ENCODE assay signal across 15 mouse cellular contexts in the genomic region with DNA sequence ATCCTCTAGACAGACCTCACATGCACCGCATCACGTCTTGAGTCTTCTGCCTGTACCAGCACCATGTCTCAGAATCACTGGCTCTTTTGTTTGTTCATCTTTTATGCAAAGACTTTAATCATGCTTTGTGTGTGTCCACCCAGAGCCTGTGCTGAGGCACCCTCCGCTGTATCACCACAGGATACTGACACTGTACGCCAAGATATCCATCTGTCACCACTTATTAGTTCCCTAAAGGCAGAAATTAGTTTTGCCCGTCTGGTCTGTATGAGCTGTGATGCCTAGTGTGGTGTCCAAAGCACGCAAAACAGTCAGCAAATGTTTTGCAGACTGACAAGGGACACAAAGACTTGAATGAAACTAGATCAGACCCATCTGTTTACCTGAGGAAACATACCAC.
DNase-seq lines count a peak whose midpoint lies in the region; ATAC-seq and TF ChIP-seq lines count a peak whose summit lies in the region.
"Had no signal": no experiment of that assay in that cellular context is flagged by ENCODE, and none has a peak within 500 bp of the region (broad histone marks: within the 10 kb centered on the region; RNA-seq: fewer than 3 reads in every experiment).

No protein-coding gene starts in this region.

- peaks cover 8% of the 10 kb centered on the region; the same call in 1 of the 2 replicates for H3K4me1 ChIP-seq in neural tube, embryonic 12.5 days
- peaks cover 4% of the 10 kb centered on the region; the same call in 1 of the 2 replicates for H3K4me1 ChIP-seq in forebrain, postnatal 0 days (ENCODE audit: insufficient read depth)

- H3K4me2 ChIP-seq in neural tube, embryonic 12.5 days (replicated peaks) = no peak overlapping the region
- H3K4me2 ChIP-seq in forebrain, postnatal 0 days (ENCODE audit: low read depth) = no peak overlapping the region
- H3K4me2 ChIP-seq: intestine, embryonic 15.5 days; liver, embryonic 13.5 days had no signal

- DNase-seq in cerebellum, postnatal 4 days (ENCODE audit: low spot score in 2 of 2) = no peak
- no peak for DNase-seq in neural tube, embryonic 10.5 days (ENCODE audit: extremely low spot score, low spot score)
- peak; percentile 24 for DNase-seq in forebrain, postnatal 0 days
- no peak for DNase-seq in T-cell, adult 2 months (ENCODE audit: low spot score)
- no peak for DNase-seq in gastrocnemius, adult 8-10 months (ENCODE audit: low spot score in 2 of 2)
- no peak for DNase-seq in layer of hippocampus, postnatal 25 days (ENCODE audit: extremely low spot score in 1 of 2, low spot score in 1 of 2)
- DNase-seq: layer of hippocampus, adult 9-11 months; liver, embryonic 13.5 days; lung, postnatal 10 days; right cerebral cortex, postnatal 25 days; thymus, postnatal 14 days had no signal

- H3K27me3 ChIP-seq in neural tube, embryonic 12.5 days (replicated peaks) = no peaks in the 10 kb centered on the region
- H3K27me3 ChIP-seq in forebrain, postnatal 0 days (ENCODE audit: insufficient read depth, low read length) = no peaks in the 10 kb centered on the region
- H3K27me3 ChIP-seq: CH12.LX; intestine, embryonic 15.5 days; liver, embryonic 13.5 days had no signal

- no peak overlapping the region for H3K4me3 ChIP-seq in neural tube, embryonic 12.5 days
- no peak overlapping the region for H3K4me3 ChIP-seq in forebrain, postnatal 0 days (ENCODE audit: low read depth, low read length)
- H3K4me3 ChIP-seq: intestine, embryonic 15.5 days; liver, embryonic 13.5 days had no signal

- H3K9ac ChIP-seq in neural tube, embryonic 12.5 days = no peak overlapping the region
- no peak overlapping the region for H3K9ac ChIP-seq in forebrain, postnatal 0 days
- H3K9ac ChIP-seq: intestine, embryonic 15.5 days; liver, embryonic 13.5 days had no signal

- no peaks in the 10 kb centered on the region for H3K36me3 ChIP-seq in neural tube, embryonic 12.5 days
- H3K36me3 ChIP-seq in forebrain, postnatal 0 days (ENCODE audit: insufficient read depth) = no peaks in the 10 kb centered on the region
- H3K36me3 ChIP-seq: intestine, embryonic 15.5 days; liver, embryonic 13.5 days had no signal

- peak; percentile 55 for ATAC-seq in cerebellum, adult (ENCODE audit: insufficient number of reproducible peaks, low FRiP score, low TSS enrichment)
- peak; percentile 41; the same call in 1 of the 2 replicates for ATAC-seq in neural tube, embryonic 12.5 days (ENCODE audit: low FRiP score, low read depth)
- peak; percentile 28; the same call in 1 of the 2 replicates for ATAC-seq in forebrain, postnatal 0 days
- ATAC-seq: intestine, embryonic 15.5 days had no signal

- H3K27ac ChIP-seq in neural tube, embryonic 12.5 days = no peak overlapping the region
- no peak overlapping the region for H3K27ac ChIP-seq in forebrain, postnatal 0 days (ENCODE audit: low read depth, low read length)
- H3K27ac ChIP-seq: intestine, embryonic 15.5 days; liver, embryonic 13.5 days had no signal

- WGBS in neural tube, embryonic 12.5 days = 61% methylated on average over 6 of the region's 6 CpGs
- 44% methylated on average over 6 of the region's 6 CpGs for WGBS in forebrain, postnatal 0 days

- no peak for TF ChIP-seq CTCF in forebrain, postnatal 0 days (IDR thresholded peaks at IDR 0.05; ENCODE audit: low read depth)

- no peaks in the 10 kb centered on the region for H3K9me3 ChIP-seq in neural tube, embryonic 12.5 days
- no peaks in the 10 kb centered on the region for H3K9me3 ChIP-seq in forebrain, postnatal 0 days (ENCODE audit: low read length)
- H3K9me3 ChIP-seq: intestine, embryonic 15.5 days; liver, embryonic 13.5 days had no signal
